11 mouse cellular contexts compared by ENCODE assay signal in the genomic region with DNA sequence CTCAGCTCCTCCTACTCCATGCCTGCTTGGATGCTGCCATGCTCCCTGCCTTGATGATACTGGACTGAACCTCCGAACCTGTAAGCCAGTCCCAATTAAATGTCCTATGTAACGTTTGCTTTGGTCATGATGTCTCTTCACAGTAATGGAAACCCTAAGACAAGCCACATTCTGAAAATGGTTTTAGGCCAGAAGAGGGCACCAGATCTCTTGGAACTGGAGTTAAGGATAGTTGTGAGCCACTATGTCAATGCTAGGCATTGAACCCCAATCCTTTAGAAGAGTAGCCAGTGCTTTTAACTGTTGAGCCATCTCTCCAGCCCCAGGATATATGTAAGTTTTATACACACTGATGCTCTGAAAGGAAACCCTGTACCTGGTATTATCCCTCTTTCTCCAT. TPM values are rescaled to one million over a fixed set of nuclear protein-coding genes. Genes with fewer than 3 reads are reported as not detected.
A peak's percentile ranks its signal among the peaks of the same experiment; 100 is the strongest.
DNase-seq lines count a peak whose midpoint lies in the region; ATAC-seq and TF ChIP-seq lines count a peak whose summit lies in the region.
"Had no signal": no experiment of that assay in that cellular context is flagged by ENCODE, and none has a peak within 500 bp of the region (broad histone marks: within the 10 kb centered on the region; RNA-seq: fewer than 3 reads in every experiment).

No protein-coding gene starts in this region.

- no peak for DNase-seq in heart, adult 2 months
- peak; percentile 43 for DNase-seq in lung, postnatal 10 days
- no peak for DNase-seq in lung, adult 2 months
- peak; percentile 44 for DNase-seq in thymus, postnatal 0 days (ENCODE audit: low spot score)
- no peak for DNase-seq in ovary, adult 18-20 months (ENCODE audit: low spot score)

- no peak overlapping the region for H3K9ac ChIP-seq in heart, adult 2 months (ENCODE audit: low read depth, low read length)
- no peak overlapping the region for H3K9ac ChIP-seq in heart, embryonic 11.5 days (ENCODE audit: low read depth, low read length)
- no peak overlapping the region for H3K9ac ChIP-seq in heart, embryonic 12.5 days

- no peaks in the 10 kb centered on the region; the same call in 1 of the 2 replicates for H3K27me3 ChIP-seq in heart, adult 2 months (ENCODE audit: control insufficient read depth, insufficient read depth, low read length)
- no peaks in the 10 kb centered on the region for H3K27me3 ChIP-seq in heart, embryonic 11.5 days (ENCODE audit: control insufficient read depth, insufficient read depth, low read length)
- peaks cover 4% of the 10 kb centered on the region for H3K27me3 ChIP-seq in heart, embryonic 12.5 days (replicated peaks)

- H3K36me3 ChIP-seq in heart, adult 2 months (ENCODE audit: control insufficient read depth, insufficient read depth, low read length) = no peaks in the 10 kb centered on the region
- no peaks in the 10 kb centered on the region for H3K36me3 ChIP-seq in heart, embryonic 11.5 days (ENCODE audit: control insufficient read depth, insufficient read depth, low read length)
- no peaks in the 10 kb centered on the region for H3K36me3 ChIP-seq in heart, embryonic 12.5 days

- H3K79me2 ChIP-seq in heart, adult 2 months (replicated peaks; ENCODE audit: control insufficient read depth, insufficient read depth, low read length) = no peaks in the 10 kb centered on the region

- no peak overlapping the region for H3K4me2 ChIP-seq in heart, embryonic 11.5 days
- H3K4me2 ChIP-seq in heart, embryonic 12.5 days = no peak overlapping the region

- H3K4me1 ChIP-seq in heart, adult 2 months (ENCODE audit: control insufficient read depth, insufficient read depth, low read length) = no peaks in the 10 kb centered on the region
- no peaks in the 10 kb centered on the region for H3K4me1 ChIP-seq in heart, embryonic 11.5 days (ENCODE audit: control insufficient read depth, insufficient read depth, low read length)
- H3K4me1 ChIP-seq in lung, adult 2 months (ENCODE audit: control insufficient read depth, insufficient read depth, low read length) = no peaks in the 10 kb centered on the region
- H3K4me1 ChIP-seq in cortical plate, adult 2 months (ENCODE audit: control insufficient read depth, insufficient read depth, low read length) = peaks cover 1% of the 10 kb centered on the region; the same call in 1 of the 2 replicates
- no peaks in the 10 kb centered on the region for H3K4me1 ChIP-seq in heart, embryonic 12.5 days (replicated peaks)

- ATAC-seq in heart, embryonic 11.5 days (replicated peaks; ENCODE audit: insufficient number of reproducible peaks, low FRiP score, low TSS enrichment) = no peak
- ATAC-seq in heart, embryonic 12.5 days (ENCODE audit: insufficient number of reproducible peaks, low FRiP score) = no peak

- no peak overlapping the region for H3K4me3 ChIP-seq in heart, adult 2 months
- H3K4me3 ChIP-seq in heart, embryonic 11.5 days (ENCODE audit: low read depth, low read length) = no peak overlapping the region
- no peak overlapping the region for H3K4me3 ChIP-seq in lung, adult 2 months (replicated peaks; ENCODE audit: extremely low read depth, low read depth, low read length)
- no peak overlapping the region for H3K4me3 ChIP-seq in cortical plate, adult 2 months (ENCODE audit: insufficient read depth, low read length)
- H3K4me3 ChIP-seq in heart, embryonic 12.5 days = no peak overlapping the region

- intact Hi-C loops in heart, adult 2 months (cut with DNase I) = no loop called here

- no peak overlapping the region for H3K27ac ChIP-seq in heart, adult 2 months
- H3K27ac ChIP-seq in heart, embryonic 11.5 days (ENCODE audit: low read depth, low read length) = no peak overlapping the region
- H3K27ac ChIP-seq in cortical plate, adult 2 months (ENCODE audit: insufficient read depth, low read length) = no peak overlapping the region
- H3K27ac ChIP-seq in heart, embryonic 12.5 days (ENCODE audit: poor library complexity, severe bottlenecking) = no peak overlapping the region
- H3K27ac ChIP-seq: macrophage had no signal

- peak; percentile 58 for TF ChIP-seq CTCF in heart, adult 2 months (IDR thresholded peaks at IDR 0.05)
- no peak for TF ChIP-seq CTCF in lung, adult 2 months (IDR thresholded peaks at IDR 0.05; ENCODE audit: insufficient read depth, low read length)
- peak; percentile 21; the same call in 1 of the 2 replicates for TF ChIP-seq CTCF in cortical plate, adult 2 months (IDR thresholded peaks at IDR 0.05; ENCODE audit: extremely low read depth, insufficient read depth, low read length)

- 40% methylated on average over 2 of the region's 2 CpGs for WGBS in heart, adult 2 months
- 43% methylated on average over 2 of the region's 2 CpGs for WGBS in heart, embryonic 11.5 days (ENCODE audit: insufficient replicate concordance)
- WGBS in lung, adult 2 months = 49% methylated on average over 2 of the region's 2 CpGs
- WGBS in heart, embryonic 12.5 days = 47% methylated on average over 2 of the region's 2 CpGs

- no peak for TF ChIP-seq EP300 in heart, adult 2 months (IDR thresholded peaks at IDR 0.05; ENCODE audit: insufficient read depth, low read depth, low read length)

- no peak for TF ChIP-seq POLR2A in heart, adult 2 months (IDR thresholded peaks at IDR 0.05; ENCODE audit: insufficient read depth, low read depth, low read length)
- TF ChIP-seq POLR2A in lung, adult 2 months (IDR thresholded peaks at IDR 0.05; ENCODE audit: borderline replicate concordance, extremely low read depth, low read depth, low read length) = no peak
- no peak for TF ChIP-seq POLR2A in cortical plate, adult 2 months (IDR thresholded peaks at IDR 0.05; ENCODE audit: extremely low read depth, insufficient read depth, low read length)

- no peaks in the 10 kb centered on the region for H3K9me3 ChIP-seq in heart, embryonic 11.5 days (replicated peaks; ENCODE audit: control insufficient read depth, low read length)
- no peaks in the 10 kb centered on the region for H3K9me3 ChIP-seq in heart, embryonic 12.5 days (replicated peaks)

RNA-seq across cellular contexts. Expression of a gene that starts 20.9 kb away (rescaled TPM):
- total RNA-seq in heart, adult 2 months (2021) = 10 to 100 TPM; 41.4 TPM
- 46.7 and 48.8 TPM in 2 replicates for polyA plus RNA-seq in heart, adult 2 months (2012; rRNA removed)
- 64.3 and 64.7 TPM in 2 replicates for polyA plus RNA-seq in heart, embryonic 11.5 days (2014; fragmentation: Nextera tagmentation; extraction: Ambion mirVana)
- 54.6 and 59.2 TPM in 2 replicates for polyA plus RNA-seq in lung, adult 2 months (2012; rRNA removed)
- polyA plus RNA-seq in cortical plate, adult 2 months (2012; rRNA removed) = 113 and 120 TPM in 2 replicates
- polyA plus RNA-seq in thymus, postnatal 0 days (2015; fragmentation: Nextera tagmentation; extraction: Ambion mirVana) = 125 and 128 TPM in 2 replicates
- polyA plus RNA-seq in heart, embryonic 12.5 days (2016; fragmentation: Nextera tagmentation; extraction: Ambion mirVana) = 56.7 and 59.2 TPM in 2 replicates

RNA-seq across cellular contexts. Expression of a gene that starts 51.5 kb away (rescaled TPM):
- not detected for total RNA-seq in heart, adult 2 months (2021)
- not detected in 2 replicates for polyA plus RNA-seq in heart, adult 2 months (2012; rRNA removed)
- not detected in 2 replicates for polyA plus RNA-seq in heart, embryonic 11.5 days (2014; fragmentation: Nextera tagmentation; extraction: Ambion mirVana)
- not detected in 2 replicates for polyA plus RNA-seq in lung, adult 2 months (2012; rRNA removed)
- polyA plus RNA-seq in cortical plate, adult 2 months (2012; rRNA removed) = not detected in 2 replicates
- 0.73 and 1.1 TPM in 2 replicates for polyA plus RNA-seq in thymus, postnatal 0 days (2015; fragmentation: Nextera tagmentation; extraction: Ambion mirVana)
- polyA plus RNA-seq in heart, embryonic 12.5 days (2016; fragmentation: Nextera tagmentation; extraction: Ambion mirVana) = not detected in 2 replicates
- polyA plus RNA-seq: heart, embryonic 14.5 days; macrophage; small intestine, adult 2 months had no signal

RNA-seq across cellular contexts. Expression of a gene that starts 58.3 kb away (rescaled TPM):
- 10 to 100 TPM; 18.8 to 23.4 TPM for total RNA-seq in heart, adult 2 months (2021)
- 46.7 and 57.9 TPM in 2 replicates for polyA plus RNA-seq in heart, adult 2 months (2012; rRNA removed)
- 8.0 TPM in 2 replicates for polyA plus RNA-seq in heart, embryonic 11.5 days (2014; fragmentation: Nextera tagmentation; extraction: Ambion mirVana)
- polyA plus RNA-seq in lung, adult 2 months (2012; rRNA removed) = 49.3 and 56.7 TPM in 2 replicates
- 72.7 and 86.0 TPM in 2 replicates for polyA plus RNA-seq in cortical plate, adult 2 months (2012; rRNA removed)
- polyA plus RNA-seq in thymus, postnatal 0 days (2015; fragmentation: Nextera tagmentation; extraction: Ambion mirVana) = 29.2 and 29.5 TPM in 2 replicates
- 7.8 and 8.7 TPM in 2 replicates for polyA plus RNA-seq in heart, embryonic 12.5 days (2016; fragmentation: Nextera tagmentation; extraction: Ambion mirVana)

Comparison
In these comparisons a context has a peak if more than half of its experiments do, and no peak if none do; other contexts are left out.
1. DNase-seq: peak in lung, postnatal 10 days (single experiment) and thymus, postnatal 0 days (single experiment); none in heart, adult 2 months (0 of 2), lung, adult 2 months (single experiment) and ovary, adult 18-20 months (single experiment).